In the genomic region with DNA sequence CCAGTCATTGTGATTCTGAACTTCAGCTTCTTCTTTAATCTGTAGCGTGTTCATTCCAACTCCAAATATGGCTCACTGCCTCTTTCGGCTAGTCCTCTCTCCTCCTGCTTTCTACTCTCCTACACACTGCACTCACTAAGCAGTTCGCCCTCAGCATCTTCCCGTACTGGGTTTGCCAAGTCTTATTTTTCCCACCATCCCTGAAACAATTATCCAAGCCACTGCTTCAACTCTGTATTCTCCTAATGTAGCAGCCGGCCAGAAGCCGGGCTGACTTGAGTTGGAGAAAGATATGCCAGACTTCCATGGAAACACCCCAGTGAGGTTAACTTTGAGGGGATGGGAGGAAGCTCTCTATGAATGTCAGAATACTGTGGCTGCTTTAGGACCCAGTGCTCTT, we compare ENCODE assay signal across 24 mouse cellular contexts.
"Had no signal": no experiment of that assay in that cellular context is flagged by ENCODE, and none has a peak within 500 bp of the region (broad histone marks: within the 10 kb centered on the region; RNA-seq: fewer than 3 reads in every experiment).

No protein-coding gene starts in this region.

- ATAC-seq: liver, embryonic 12.5 days had no signal

- H3K4me1 ChIP-seq: limb, embryonic 10.5 days; limb, embryonic 13.5 days; liver, embryonic 12.5 days; liver, embryonic 15.5 days; lung, embryonic 15.5 days; megakaryocyte, embryonic 14.5 days; midbrain, embryonic 10.5 days; neural tube, embryonic 12.5 days; neural tube, embryonic 15.5 days had no signal

- H3K4me3 ChIP-seq: left cerebral cortex, adult 2 months; limb, embryonic 10.5 days; limb, embryonic 13.5 days; liver, embryonic 12.5 days; liver, embryonic 15.5 days; lung, embryonic 15.5 days; megakaryocyte, embryonic 14.5 days; midbrain, embryonic 10.5 days; neural tube, embryonic 12.5 days; neural tube, embryonic 15.5 days had no signal

- H3K4me2 ChIP-seq: limb, embryonic 13.5 days; liver, embryonic 12.5 days; liver, embryonic 15.5 days; lung, embryonic 15.5 days; neural tube, embryonic 12.5 days; neural tube, embryonic 15.5 days had no signal

- H3K27me3 ChIP-seq: liver, embryonic 12.5 days; liver, embryonic 15.5 days; lung, embryonic 15.5 days; neural tube, embryonic 12.5 days; neural tube, embryonic 15.5 days had no signal

- H3K36me3 ChIP-seq: liver, embryonic 15.5 days; lung, embryonic 15.5 days; midbrain, embryonic 10.5 days; neural tube, embryonic 12.5 days; neural tube, embryonic 15.5 days had no signal

- H3K9ac ChIP-seq: limb, embryonic 13.5 days; liver, embryonic 12.5 days; liver, embryonic 15.5 days; lung, embryonic 15.5 days; neural tube, embryonic 12.5 days; neural tube, embryonic 15.5 days had no signal

- DNase-seq: kidney, adult 2 months; kidney, postnatal 25 days; liver; lung, adult 18-20 months; lung, postnatal 10 days; lung, postnatal 36 days; midbrain, embryonic 14.5 days; right cerebral cortex, adult 18-20 months; right cerebral cortex, postnatal 14 days; right cerebral cortex, postnatal 4 days; thymus, adult 2 months; thymus, postnatal 25 days had no signal

- H3K27ac ChIP-seq: kidney, postnatal 0 days; left cerebral cortex, adult 2 months; limb, embryonic 10.5 days; limb, embryonic 13.5 days; liver, embryonic 12.5 days; liver, embryonic 15.5 days; lung, embryonic 15.5 days; midbrain, embryonic 10.5 days; neural tube, embryonic 12.5 days; neural tube, embryonic 15.5 days; stomach, postnatal 0 days had no signal

- H3K9me3 ChIP-seq: limb, embryonic 10.5 days; limb, embryonic 13.5 days; liver, embryonic 12.5 days; liver, embryonic 15.5 days; lung, embryonic 15.5 days; megakaryocyte, embryonic 14.5 days; midbrain, embryonic 10.5 days; neural tube, embryonic 12.5 days; neural tube, embryonic 15.5 days had no signal
